Comparison of ENCODE assay signal across 11 mouse cellular contexts in the genomic region with DNA sequence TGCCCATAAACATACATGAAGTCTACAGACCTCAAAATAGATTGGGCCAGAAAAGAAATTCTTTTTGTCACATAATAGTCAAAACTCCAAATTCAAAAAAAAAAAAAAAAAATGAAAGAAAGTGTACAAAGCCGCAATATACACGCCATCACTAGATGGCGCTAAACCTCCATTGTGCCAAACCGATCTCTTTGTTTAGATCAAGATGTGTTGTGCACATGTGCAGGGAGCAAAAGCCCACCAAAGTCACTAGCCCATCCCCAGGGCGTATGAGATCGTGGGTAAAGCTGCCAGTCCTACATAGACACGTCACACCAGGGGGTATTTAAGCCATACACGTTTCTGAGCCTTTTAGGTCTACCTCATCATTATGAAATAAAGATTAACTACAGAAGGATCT. TPM values are rescaled to one million over a fixed set of nuclear protein-coding genes. Genes with fewer than 3 reads are reported as not detected.
A peak's percentile ranks its signal among the peaks of the same experiment; 100 is the strongest.
DNase-seq lines count a peak whose midpoint lies in the region; ATAC-seq and TF ChIP-seq lines count a peak whose summit lies in the region.
"Had no signal": no experiment of that assay in that cellular context is flagged by ENCODE, and none has a peak within 500 bp of the region (broad histone marks: within the 10 kb centered on the region; RNA-seq: fewer than 3 reads in every experiment).

No protein-coding gene starts in this region.

- no peak overlapping the region for H3K9ac ChIP-seq in kidney, postnatal 0 days (ENCODE audit: low read depth, low read length)
- no peak overlapping the region for H3K9ac ChIP-seq in stomach, postnatal 0 days (ENCODE audit: low read length)

- H3K9me3 ChIP-seq in kidney, postnatal 0 days (replicated peaks; ENCODE audit: low read length), result no peaks in the 10 kb centered on the region
- no peaks in the 10 kb centered on the region for H3K9me3 ChIP-seq in stomach, postnatal 0 days (ENCODE audit: control insufficient read depth, low read length)

- peak; percentile 63 for TF ChIP-seq CTCF in kidney, postnatal 0 days (IDR thresholded peaks at IDR 0.05; ENCODE audit: low read depth)
- peak; percentile 66 for TF ChIP-seq CTCF in stomach, postnatal 0 days (IDR thresholded peaks at IDR 0.05; ENCODE audit: low read depth)

- H3K4me3 ChIP-seq in kidney, postnatal 0 days (replicated peaks; ENCODE audit: low read depth, low read length), result no peak overlapping the region
- no peak overlapping the region for H3K4me3 ChIP-seq in stomach, postnatal 0 days (ENCODE audit: low read depth, low read length)

- peak; percentile 27 for DNase-seq in adrenal gland, postnatal 14 days
- no peak for DNase-seq in adrenal gland, adult 2 months
- DNase-seq in kidney, postnatal 0 days (ENCODE audit: low spot score), result peak; percentile 0
- no peak for DNase-seq in kidney, adult 11 months
- peak; percentile 33 for DNase-seq in thymus, postnatal 4 days
- no peak for DNase-seq in thymus, postnatal 10 days (ENCODE audit: low spot score in 2 of 2)
- no peak for DNase-seq in stomach, postnatal 0 days (ENCODE audit: low spot score)
- DNase-seq in cerebellum, adult 11 months, result no peak
- DNase-seq: layer of hippocampus, adult 9-11 months; spleen, adult 18-20 months had no signal

- ATAC-seq in kidney, postnatal 0 days (replicated peaks; ENCODE audit: low FRiP score, low read depth), result no peak
- no peak for ATAC-seq in stomach, postnatal 0 days (ENCODE audit: low FRiP score, low TSS enrichment)

- WGBS in kidney, postnatal 0 days, result 58% methylated on average over 8 of the region's 8 CpGs
- 49% methylated on average over 8 of the region's 8 CpGs for WGBS in stomach, postnatal 0 days

- H3K27me3 ChIP-seq in kidney, postnatal 0 days (ENCODE audit: insufficient read depth, low read length), result no peaks in the 10 kb centered on the region
- no peaks in the 10 kb centered on the region for H3K27me3 ChIP-seq in stomach, postnatal 0 days (ENCODE audit: control insufficient read depth, insufficient read depth, low read length)

- H3K4me2 ChIP-seq in kidney, postnatal 0 days (ENCODE audit: low read length), result no peak overlapping the region
- no peak overlapping the region for H3K4me2 ChIP-seq in stomach, postnatal 0 days (replicated peaks; ENCODE audit: low read depth)

- no peak for TF ChIP-seq EP300 in stomach, postnatal 0 days (optimal IDR thresholded peaks at IDR 0.05)

- no peaks in the 10 kb centered on the region for H3K4me1 ChIP-seq in kidney, postnatal 0 days (replicated peaks; ENCODE audit: insufficient read depth, low read length)
- no peaks in the 10 kb centered on the region for H3K4me1 ChIP-seq in stomach, postnatal 0 days (replicated peaks; ENCODE audit: control insufficient read depth, insufficient read depth)

- H3K36me3 ChIP-seq in kidney, postnatal 0 days (ENCODE audit: insufficient read depth, low read length), result no peaks in the 10 kb centered on the region
- H3K36me3 ChIP-seq in stomach, postnatal 0 days (ENCODE audit: control insufficient read depth, insufficient read depth, low read length), result no peaks in the 10 kb centered on the region

- no peak overlapping the region for H3K27ac ChIP-seq in kidney, postnatal 0 days
- H3K27ac ChIP-seq in stomach, postnatal 0 days (replicated peaks), result no peak overlapping the region

RNA-seq across cellular contexts. Expression of gene Defa21, which starts 24.2 kb away (rescaled TPM):
- not detected in 2 replicates for total RNA-seq in adrenal gland, postnatal 14 days (2021)
- total RNA-seq in adrenal gland, adult 2 months (2021), result not detected
- not detected in 2 replicates for polyA plus RNA-seq in adrenal gland, adult 2 months (2012; rRNA removed)
- not detected in 2 replicates for polyA plus RNA-seq in kidney, postnatal 0 days (2015; fragmentation: Nextera tagmentation; extraction: Ambion mirVana)
- not detected in 2 replicates for polyA plus RNA-seq in stomach, postnatal 0 days (2015; fragmentation: Nextera tagmentation; extraction: Ambion mirVana)
- polyA plus RNA-seq: C2C12 had no signal

RNA-seq across cellular contexts. Expression of gene Defa23, which starts 53.7 kb away (rescaled TPM):
- total RNA-seq in adrenal gland, postnatal 14 days (2021), result not detected in 2 replicates
- total RNA-seq in adrenal gland, adult 2 months (2021), result not detected
- not detected in 2 replicates for polyA plus RNA-seq in adrenal gland, adult 2 months (2012; rRNA removed)
- polyA plus RNA-seq in kidney, postnatal 0 days (2015; fragmentation: Nextera tagmentation; extraction: Ambion mirVana), result not detected in 2 replicates
- not detected in 2 replicates for polyA plus RNA-seq in stomach, postnatal 0 days (2015; fragmentation: Nextera tagmentation; extraction: Ambion mirVana)
- polyA plus RNA-seq: C2C12 had no signal

RNA-seq across cellular contexts. Expression of gene AY761185, which starts 56.7 kb away (rescaled TPM):
- not detected in 2 replicates for total RNA-seq in adrenal gland, postnatal 14 days (2021)
- total RNA-seq in adrenal gland, adult 2 months (2021), result not detected
- polyA plus RNA-seq in adrenal gland, adult 2 months (2012; rRNA removed), result not detected in 2 replicates
- polyA plus RNA-seq in kidney, postnatal 0 days (2015; fragmentation: Nextera tagmentation; extraction: Ambion mirVana), result not detected in 2 replicates
- not detected in 2 replicates for polyA plus RNA-seq in stomach, postnatal 0 days (2015; fragmentation: Nextera tagmentation; extraction: Ambion mirVana)
- polyA plus RNA-seq: C2C12 had no signal

Comparison
In these comparisons a context has a peak if more than half of its experiments do, and no peak if none do; other contexts are left out.
1. DNase-seq: peak in adrenal gland, postnatal 14 days (single experiment), kidney, postnatal 0 days (single experiment) and thymus, postnatal 4 days (single experiment); none in adrenal gland, adult 2 months (single experiment), kidney, adult 11 months (single experiment), thymus, postnatal 10 days (0 of 2), stomach, postnatal 0 days (single experiment) and cerebellum, adult 11 months (single experiment).